Mouse (Mus musculus) c-Kit-negative CD71-positive TER-119-positive erythroid progenitor cells, embryonic 14.5 days (primary cell): Measurements from ENCODE around the gene Frem1.

Experiments used
- DNase-seq: peaks from one replicate; pipeline ENCODE4 v3.0.0-alpha.2; 2013; ENCODE audit warnings: low read depth, low spot score

The Frem1 gene

GRCm38 (mm10) chr4:82872121-82872520 is 180.0 kb downstream of the Frem1 start:
- no peak for DNase-seq

GRCm38 (mm10) chr4:82870931-82871330 is 181.2 kb downstream of the Frem1 start:
- DNase-seq = no peak

GRCm38 (mm10) chr4:82867731-82868445 is 184.3 kb downstream of the Frem1 start:
- no peak for DNase-seq

GRCm38 (mm10) chr4:82867111-82867510 is 185.0 kb downstream of the Frem1 start:
- no peak for DNase-seq

DNA sequence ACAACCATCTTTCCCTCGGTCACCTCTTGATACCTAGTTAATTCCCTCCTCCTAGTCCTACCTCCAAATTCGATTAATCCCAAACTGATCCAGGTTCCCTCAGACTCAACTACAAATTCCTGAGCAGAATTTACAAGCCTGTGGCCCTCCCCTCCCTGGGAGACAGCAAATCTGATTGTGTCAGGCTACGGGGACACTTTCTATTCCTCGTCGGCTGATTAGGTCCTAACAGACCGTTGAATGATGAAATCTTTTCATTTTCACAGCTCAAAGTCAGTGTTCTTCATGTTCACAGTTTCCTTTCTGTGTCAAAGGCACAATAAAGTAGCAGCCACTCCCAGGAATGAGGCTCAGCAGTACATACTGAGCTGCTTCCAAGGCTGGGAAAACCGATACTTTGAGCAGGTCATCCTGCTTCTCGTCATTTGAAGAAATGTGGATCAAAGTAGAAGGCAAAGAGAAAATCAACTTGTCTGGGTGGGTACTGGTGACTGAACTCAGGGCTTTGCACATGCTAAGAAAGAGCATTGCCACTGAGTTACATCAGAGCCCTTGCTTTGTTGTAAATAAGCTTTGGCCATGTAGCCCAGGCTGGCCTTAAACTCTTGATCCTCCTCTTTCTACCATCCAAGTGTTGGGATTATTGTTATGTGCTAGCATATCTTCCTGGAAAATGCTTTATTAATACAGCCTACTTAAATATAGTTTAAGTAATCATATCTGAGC is 187.0 kb downstream of the Frem1 start:
- DNase-seq = no peak

DNA sequence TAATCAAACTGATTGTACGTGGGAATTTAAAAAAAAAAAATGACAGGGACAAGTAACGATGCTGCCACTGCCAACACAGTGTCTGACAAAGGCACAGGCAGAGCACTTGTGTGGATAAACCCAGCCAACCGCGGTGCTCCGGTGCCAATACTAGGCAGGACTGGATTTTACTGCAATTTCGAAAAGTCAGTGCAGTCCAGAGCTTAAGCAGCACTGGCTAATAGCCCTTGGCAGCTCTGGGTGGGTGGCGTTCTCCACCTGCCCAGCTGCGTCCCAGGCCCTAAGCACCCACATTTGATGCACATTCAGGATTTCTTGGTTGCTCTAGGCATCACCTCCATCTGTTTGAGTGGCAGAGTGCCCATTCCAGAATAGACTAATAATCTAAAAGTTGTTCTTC is 188.8 kb downstream of the Frem1 start:
- no peak for DNase-seq

DNA sequence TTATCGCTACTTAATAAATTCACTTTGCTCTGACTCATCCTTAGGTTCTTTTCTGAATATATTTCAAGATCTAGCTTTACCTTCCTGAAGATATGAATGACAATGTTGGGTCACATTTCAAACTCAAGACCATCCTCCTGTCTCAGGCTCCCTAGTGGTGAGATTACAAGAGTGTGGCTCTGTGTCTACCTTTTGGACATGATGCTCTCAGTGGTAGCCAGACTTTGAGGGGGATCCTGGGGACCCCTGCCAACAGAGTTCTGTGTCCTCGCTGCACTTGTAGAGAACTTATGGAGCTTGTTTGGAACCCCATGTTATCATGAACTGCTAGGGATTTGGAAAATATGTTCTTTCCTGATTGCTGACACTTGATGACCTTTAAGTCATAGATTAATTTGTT is 190.7 kb downstream of the Frem1 start:
- DNase-seq = no peak

GRCm38 (mm10) chr4:82860566-82860965 is 191.6 kb downstream of the Frem1 start:
- no peak for DNase-seq

DNA sequence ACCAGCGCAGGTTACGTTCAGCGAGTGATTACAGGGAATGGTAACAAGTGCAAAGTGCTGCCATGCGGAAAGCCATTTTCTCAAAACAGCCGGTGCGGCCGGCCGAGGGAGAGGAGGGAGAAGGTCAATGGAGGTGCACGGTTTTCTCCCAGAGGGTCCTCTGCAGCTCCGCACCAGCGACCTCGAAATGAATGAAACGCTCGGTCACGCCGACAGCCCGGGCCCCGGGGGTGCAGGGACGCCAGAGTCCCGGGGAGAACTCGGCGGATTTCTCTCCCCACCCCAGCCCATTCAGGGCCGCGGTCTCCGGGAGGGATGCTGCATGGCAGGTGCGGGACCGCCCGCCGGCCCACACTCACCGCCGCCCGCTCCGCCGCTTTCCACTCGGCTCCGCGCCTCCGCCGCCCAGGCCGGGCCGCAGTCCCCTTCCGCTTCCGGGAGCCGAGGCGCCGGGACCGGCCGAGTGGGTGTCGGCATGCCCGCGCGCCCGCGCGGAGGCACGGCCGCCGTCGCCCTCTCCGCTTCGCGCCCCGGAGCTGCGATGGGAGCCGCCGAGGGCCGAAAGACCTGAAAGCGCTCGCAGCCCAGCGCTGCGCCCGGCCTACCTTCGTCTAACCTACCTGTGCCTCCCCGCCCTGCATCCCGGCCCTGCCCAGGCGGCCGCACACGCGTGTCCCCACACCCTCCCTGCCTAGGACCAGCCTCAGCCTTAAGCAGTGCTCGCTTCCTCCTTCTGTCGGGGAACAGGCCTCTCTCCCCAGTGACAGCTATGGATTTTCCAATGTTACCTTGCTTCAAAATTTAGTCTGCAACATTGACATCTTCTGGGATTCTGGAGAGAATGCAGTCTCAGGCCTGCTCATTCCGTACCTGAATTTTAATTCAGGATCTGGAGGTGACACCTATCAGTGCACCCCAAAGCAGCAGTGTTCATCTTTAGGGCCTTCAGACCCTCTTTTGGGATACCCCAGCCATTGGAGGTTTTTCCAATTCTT is 192.7 kb downstream of the Frem1 start, which contains the start of gene Zdhhc21:
Gene Zdhhc21, minus strand, starts transcription at position 828 of the 995 bp plus-strand sequence.
- no peak for DNase-seq

DNA sequence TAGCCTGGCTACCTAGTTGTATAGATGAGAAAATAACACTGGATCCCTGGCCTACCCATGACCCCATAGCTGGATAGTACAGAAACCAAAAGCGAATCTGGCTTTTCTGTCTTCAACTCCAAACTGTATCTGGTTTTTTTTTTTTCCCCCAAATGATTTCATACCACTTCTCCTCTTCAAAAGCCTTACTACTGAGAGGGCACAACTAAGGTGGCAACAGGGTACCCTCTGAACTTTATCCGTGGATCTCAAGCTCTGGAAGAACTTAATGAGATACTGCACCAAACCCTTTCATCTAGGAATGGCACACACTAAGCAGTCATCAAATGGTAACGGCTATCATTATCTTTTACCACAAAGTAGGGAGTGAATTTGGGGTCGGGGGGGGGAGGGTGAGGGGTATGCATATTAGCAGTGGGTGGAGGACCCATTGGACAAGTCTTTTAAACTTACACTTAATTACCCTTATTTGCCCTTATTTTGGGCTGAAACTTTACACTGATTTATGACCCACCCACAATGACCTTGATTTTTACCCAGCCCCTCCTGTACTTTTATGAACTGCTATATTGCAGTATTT is 193.6 kb downstream of the Frem1 start:
- DNase-seq = no peak

DNA sequence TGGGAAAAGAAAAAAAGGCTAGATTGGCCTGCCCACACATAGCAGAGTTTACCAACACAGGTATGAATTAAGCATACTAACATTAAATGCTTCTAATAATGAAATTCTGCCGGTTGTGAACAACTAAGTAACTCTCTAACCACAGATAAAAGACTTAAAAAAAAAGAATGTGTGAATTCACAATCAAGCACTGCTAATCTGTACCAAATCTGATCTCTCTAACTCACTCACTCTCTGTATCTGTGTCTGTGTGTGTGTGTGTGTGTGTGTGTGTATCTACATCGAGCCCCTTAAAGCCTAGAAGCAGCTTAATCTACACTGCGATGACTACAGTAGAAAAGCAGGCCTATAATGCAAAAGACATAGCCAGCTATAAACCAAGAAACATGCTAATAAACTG is 195.2 kb downstream of the Frem1 start:
- DNase-seq = no peak

DNA sequence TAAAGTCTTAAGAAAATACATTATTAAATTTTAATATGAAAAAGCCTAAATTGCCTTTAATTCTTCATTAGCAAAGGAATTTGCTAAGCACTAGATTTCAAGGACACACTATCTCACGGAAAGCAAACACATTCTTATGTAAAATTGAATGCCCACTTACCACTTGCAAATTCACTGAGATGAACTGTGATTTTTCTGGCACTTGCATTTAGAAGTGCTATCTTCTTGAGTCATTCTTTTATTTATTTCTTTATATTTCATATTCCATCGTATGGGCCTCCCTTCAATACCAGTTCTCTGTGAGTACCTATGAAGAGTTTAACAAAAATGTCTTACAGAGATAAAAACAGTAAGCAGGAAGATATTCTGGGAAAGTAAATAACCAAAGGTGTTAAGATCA is 198.3 kb downstream of the Frem1 start:
- DNase-seq = no peak

GRCm38 (mm10) chr4:82848552-82849234 is 203.4 kb downstream of the Frem1 start:
- no peak for DNase-seq
